Mouse (Mus musculus): ENCODE data around the gene Vmn1r35. TPM values are rescaled to one million over a fixed set of nuclear protein-coding genes. Genes with fewer than 3 reads are reported as not detected.
"Not testable (repeated sequence)": the region's sequence is repeated elsewhere in the genome, so short reads cannot be mapped to it uniquely, and the experiment has no call there.

Vmn1r35 gene
- polyA plus RNA-seq (2014; fragmentation: Nextera tagmentation; extraction: Ambion mirVana), result not detected in 2 replicates

GRCm38 (mm10) chr6:66685806-66686205 lies at the start of gene Vmn1r35:
Gene Vmn1r35 (minus strand): TSS chr6:66685906.
- no peaks in the 10 kb centered on the region for H3K27me3 ChIP-seq (ENCODE audit: insufficient read depth, low read length)
- H3K36me3 ChIP-seq (ENCODE audit: insufficient read depth), result no peaks in the 10 kb centered on the region
- H3K27ac ChIP-seq (ENCODE audit: low read depth), result no peak within 1 kb of the TSS
- H3K4me2 ChIP-seq, result no peak within 1 kb of the TSS
- no peak for DNase-seq
- 68% methylated on average over 3 of the region's 3 CpGs for WGBS
- no peak for TF ChIP-seq CTCF (IDR thresholded peaks at IDR 0.05; ENCODE audit: low read depth)
- no peak within 1 kb of the TSS for H3K4me3 ChIP-seq (ENCODE audit: low read depth, low read length)
- H3K4me1 ChIP-seq (ENCODE audit: insufficient read depth), result no peaks in the 10 kb centered on the region
- no peak for ATAC-seq (ENCODE audit: insufficient read depth)
- no peak within 1 kb of the TSS for H3K9ac ChIP-seq
- H3K9me3 ChIP-seq (ENCODE audit: low read depth, low read length), result no peaks in the 10 kb centered on the region

GRCm38 (mm10) chr6:66729082-66729481 lies 43.4 kb upstream of the Vmn1r35 start, which contains the start of gene Vmn1r37:
Gene Vmn1r37 (plus strand): TSS chr6:66729382.
- H3K9ac ChIP-seq; H3K4me1 ChIP-seq (ENCODE audit: insufficient read depth); H3K4me2 ChIP-seq; H3K36me3 ChIP-seq (ENCODE audit: insufficient read depth); H3K4me3 ChIP-seq (ENCODE audit: low read depth, low read length); H3K27me3 ChIP-seq (ENCODE audit: insufficient read depth, low read length); DNase-seq; H3K27ac ChIP-seq (ENCODE audit: low read depth); H3K9me3 ChIP-seq (ENCODE audit: low read depth, low read length); ATAC-seq (ENCODE audit: insufficient read depth): not testable (repeated sequence)

GRCm38 (mm10) chr6:66719068-66719467 lies 33.4 kb upstream of the Vmn1r35 start, which contains the start of gene Vmn1r36:
Gene Vmn1r36 (minus strand): TSS chr6:66719168.
- H3K4me3 ChIP-seq (ENCODE audit: low read depth, low read length); H3K36me3 ChIP-seq (ENCODE audit: insufficient read depth); H3K27me3 ChIP-seq (ENCODE audit: insufficient read depth, low read length); DNase-seq; H3K27ac ChIP-seq (ENCODE audit: low read depth); H3K9ac ChIP-seq; H3K4me2 ChIP-seq; ATAC-seq (ENCODE audit: insufficient read depth); H3K4me1 ChIP-seq (ENCODE audit: insufficient read depth); H3K9me3 ChIP-seq (ENCODE audit: low read depth, low read length): not testable (repeated sequence)
- WGBS, result 61% methylated on average over 2 of the region's 2 CpGs

- no peaks in the 10 kb centered on the region for H3K27me3 ChIP-seq (ENCODE audit: insufficient read depth, low read length)
- WGBS, result 71% methylated on average over 3 of the region's 3 CpGs
- no peak overlapping the region for H3K4me2 ChIP-seq
- no peak overlapping the region for H3K4me3 ChIP-seq (ENCODE audit: low read depth, low read length)
- no peak for TF ChIP-seq CTCF (IDR thresholded peaks at IDR 0.05; ENCODE audit: low read depth)
- ATAC-seq (ENCODE audit: insufficient read depth) (no peak), DNase-seq (no peak)
- H3K4me1 ChIP-seq (ENCODE audit: insufficient read depth), result no peaks in the 10 kb centered on the region
- no peaks in the 10 kb centered on the region for H3K36me3 ChIP-seq (ENCODE audit: insufficient read depth)
- H3K9ac ChIP-seq, result no peak overlapping the region
- H3K9me3 ChIP-seq (ENCODE audit: low read depth, low read length), result no peaks in the 10 kb centered on the region
- H3K27ac ChIP-seq (ENCODE audit: low read depth), result no peak overlapping the region
These were observed 28.1 kb upstream of the Vmn1r35 start for GRCm38 (mm10) chr6:66713854-66714253.

- H3K9me3 ChIP-seq (ENCODE audit: low read depth, low read length), result no peaks in the 10 kb centered on the region
- no peak overlapping the region for H3K4me3 ChIP-seq (ENCODE audit: low read depth, low read length)
- no peak for TF ChIP-seq CTCF (IDR thresholded peaks at IDR 0.05; ENCODE audit: low read depth)
- no peaks in the 10 kb centered on the region for H3K4me1 ChIP-seq (ENCODE audit: insufficient read depth)
- no peak for ATAC-seq (ENCODE audit: insufficient read depth)
- H3K27ac ChIP-seq (ENCODE audit: low read depth), result no peak overlapping the region
- H3K36me3 ChIP-seq (ENCODE audit: insufficient read depth), result no peaks in the 10 kb centered on the region
- DNase-seq, result no peak
- H3K9ac ChIP-seq, result no peak overlapping the region
- H3K4me2 ChIP-seq, result no peak overlapping the region
- no peaks in the 10 kb centered on the region for H3K27me3 ChIP-seq (ENCODE audit: insufficient read depth, low read length)
These were observed 23.2 kb upstream of the Vmn1r35 start for GRCm38 (mm10) chr6:66708901-66709300.

GRCm38 (mm10) chr6:66643779-66644178 lies 41.9 kb downstream of the Vmn1r35 start, which contains the start of gene Vmn1r34:
Gene Vmn1r34 (minus strand): TSS chr6:66643879.
- H3K36me3 ChIP-seq (ENCODE audit: insufficient read depth), result no peaks in the 10 kb centered on the region
- ATAC-seq (ENCODE audit: insufficient read depth) (no peak), DNase-seq (no peak)
- WGBS, result 91% methylated on average over 1 of the region's 1 CpGs
- no peaks in the 10 kb centered on the region for H3K9me3 ChIP-seq (ENCODE audit: low read depth, low read length)
- no peak within 1 kb of the TSS for H3K4me2 ChIP-seq
- H3K27me3 ChIP-seq (ENCODE audit: insufficient read depth, low read length), result no peaks in the 10 kb centered on the region
- no peak for TF ChIP-seq CTCF (IDR thresholded peaks at IDR 0.05; ENCODE audit: low read depth)
- H3K9ac ChIP-seq, result no peak within 1 kb of the TSS
- H3K4me3 ChIP-seq (ENCODE audit: low read depth, low read length), result no peak within 1 kb of the TSS
- H3K27ac ChIP-seq (ENCODE audit: low read depth), result no peak within 1 kb of the TSS
- no peaks in the 10 kb centered on the region for H3K4me1 ChIP-seq (ENCODE audit: insufficient read depth)

Other genes starting within 250 kb of the Vmn1r35 start
- gene Mad2l1, start 150.5 kb downstream of the Vmn1r35 start, polyA plus RNA-seq (2014; fragmentation: Nextera tagmentation; extraction: Ambion mirVana), result 155 and 159 TPM in 2 replicates
- 0.07 and 0.11 TPM in 2 replicates for gene Vmn1r32, start 125.8 kb downstream of the Vmn1r35 start, polyA plus RNA-seq (2014; fragmentation: Nextera tagmentation; extraction: Ambion mirVana)
- not detected in 2 replicates for gene Vmn1r33, start 67.6 kb downstream of the Vmn1r35 start, polyA plus RNA-seq (2014; fragmentation: Nextera tagmentation; extraction: Ambion mirVana)
- gene Vmn1r34, start 42.0 kb downstream of the Vmn1r35 start, polyA plus RNA-seq (2014; fragmentation: Nextera tagmentation; extraction: Ambion mirVana), result not detected in 2 replicates
- not detected in 2 replicates for gene Vmn1r36, start 33.3 kb upstream of the Vmn1r35 start, polyA plus RNA-seq (2014; fragmentation: Nextera tagmentation; extraction: Ambion mirVana)
- not detected in 2 replicates for gene Vmn1r37, start 43.5 kb upstream of the Vmn1r35 start, polyA plus RNA-seq (2014; fragmentation: Nextera tagmentation; extraction: Ambion mirVana)
- not detected in 2 replicates for gene Vmn1r38, start 96.7 kb upstream of the Vmn1r35 start, polyA plus RNA-seq (2014; fragmentation: Nextera tagmentation; extraction: Ambion mirVana)
- gene Vmn1r39, start 124.7 kb upstream of the Vmn1r35 start, polyA plus RNA-seq (2014; fragmentation: Nextera tagmentation; extraction: Ambion mirVana), result not detected in 2 replicates
- gene Gng12, start 210.5 kb upstream of the Vmn1r35 start, polyA plus RNA-seq (2014; fragmentation: Nextera tagmentation; extraction: Ambion mirVana), result 119 and 131 TPM in 2 replicates

Data from lung, embryonic 14.5 days (tissue).